Mouse (Mus musculus) spleen, adult 2 months (tissue): ENCODE data around the gene Cwc22.

Source experiments
- CTCF ChIP-seq: fragments of 200-500 bp; IDR thresholded peaks from 2 replicates; pipeline ENCODE4 v1.5.1; 2011; ENCODE audit warnings: mild to moderate bottlenecking, inconsistent platforms; ENCODE audit not compliant: insufficient read depth, insufficient read length, insufficient replicate concordance; ENCODE audit errors: extremely low read depth
- POLR2A ChIP-seq: fragments of 200-500 bp; IDR thresholded peaks from 2 replicates; pipeline ENCODE4 v1.6.1; 2011; ENCODE audit warnings: low read depth, low read length, inconsistent platforms

- TF ChIP-seq POLR2A (no peak), CTCF (no peak)
Observed at GRCm38 (mm10) chr2:77838688-77839087, 107.5 kb downstream of the Cwc22 start.
